Mouse (Mus musculus) lung, adult 2 months (tissue): Measurements from ENCODE around the gene Ccdc62.

Experiments
- CTCF ChIP-seq: fragments of 200-500 bp; IDR thresholded peaks from 2 replicates; pipeline ENCODE4 v1.5.1; 2011; ENCODE audit warnings: mild to moderate bottlenecking, low read length, control low read depth; ENCODE audit not compliant: insufficient read depth
- POLR2A ChIP-seq: fragments of 200-500 bp; IDR thresholded peaks from 2 replicates; pipeline ENCODE4 v1.6.1; 2011; ENCODE audit warnings: low read depth, mild to moderate bottlenecking, control low read depth, low read length, borderline replicate concordance; ENCODE audit errors: extremely low read depth

DNA sequence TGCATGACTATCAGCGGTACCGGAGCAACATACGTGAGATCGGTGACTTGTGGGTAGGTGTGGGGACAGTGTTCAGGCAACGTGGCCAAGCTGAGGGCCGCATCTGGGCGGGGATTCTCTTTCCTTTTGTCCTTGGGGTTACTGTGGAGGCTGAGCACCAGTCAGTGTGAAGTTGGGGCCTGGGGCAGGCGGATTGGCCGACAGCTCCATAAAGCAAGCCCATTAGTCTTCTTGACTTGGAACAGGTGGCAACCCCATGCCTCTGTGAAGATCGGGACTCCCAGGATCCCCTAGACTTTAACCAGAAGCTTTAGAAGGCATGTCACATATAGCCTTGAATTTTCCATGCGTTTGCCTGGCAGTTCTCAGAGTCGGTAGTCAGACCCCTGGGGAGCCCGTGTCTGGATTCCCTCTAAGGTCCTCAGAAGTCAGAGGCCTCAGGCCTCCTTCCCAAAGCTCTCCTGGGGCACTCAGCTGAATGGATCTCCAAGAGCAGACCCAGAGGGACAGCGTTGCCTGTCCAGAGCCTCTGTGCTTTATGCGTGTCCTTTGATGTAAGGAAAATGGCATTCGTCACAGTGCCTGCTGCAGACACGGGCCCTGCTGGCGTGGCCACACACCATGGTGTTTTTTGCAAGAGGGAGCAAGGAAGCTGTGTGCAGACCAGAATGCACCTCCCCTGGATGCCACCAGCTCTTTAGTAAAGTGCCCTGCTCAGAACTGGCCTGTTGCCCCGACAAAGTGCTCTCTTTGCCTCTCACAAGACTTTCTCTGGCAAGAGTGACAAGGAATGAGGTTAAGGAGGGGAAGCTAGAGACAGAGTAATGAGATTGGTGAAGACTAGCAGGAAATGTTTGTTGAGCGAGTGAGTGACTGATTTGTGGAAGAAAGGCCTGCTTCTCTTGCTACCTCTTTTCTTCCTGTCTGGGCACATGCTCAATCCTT is 59.7 kb downstream of the Ccdc62 start:
- TF ChIP-seq POLR2A (no peak), CTCF (no peak)
